Mouse (Mus musculus): ENCODE data around the gene Fat3. TPM values are rescaled to one million over a fixed set of nuclear protein-coding genes. Genes with fewer than 3 reads are reported as not detected.

The Fat3 gene
- polyA plus RNA-seq, 1 experiment: 0.51 TPM

GRCm38 (mm10) chr9:16062472-16062871 lies 438.6 kb downstream of the Fat3 start:
- no peak overlapping the region for H3K27ac ChIP-seq (ENCODE audit: control insufficient read depth, insufficient read depth, low read length)
- TF ChIP-seq CTCF (IDR thresholded peaks at IDR 0.05; ENCODE audit: borderline replicate concordance, control insufficient read depth, extremely low read depth, insufficient read depth, low read length, poor library complexity) (no peak), POLR2A (IDR thresholded peaks at IDR 0.05; ENCODE audit: control insufficient read depth, extremely low read depth, insufficient read depth, low read length, poor library complexity) (no peak)
- H3K27me3 ChIP-seq (ENCODE audit: control insufficient read depth, insufficient read depth, low read length): no peaks in the 10 kb centered on the region
- no peaks in the 10 kb centered on the region for H3K4me1 ChIP-seq (replicated peaks; ENCODE audit: control insufficient read depth, insufficient read depth, low read length)
- DNase-seq: no peak
- H3K36me3 ChIP-seq (ENCODE audit: control insufficient read depth, insufficient read depth, low read length): no peaks in the 10 kb centered on the region
- no peak overlapping the region for H3K4me3 ChIP-seq (ENCODE audit: control insufficient read depth, insufficient read depth, low read length)

- no peak for TF ChIP-seq CTCF (IDR thresholded peaks at IDR 0.05; ENCODE audit: borderline replicate concordance, control insufficient read depth, extremely low read depth, insufficient read depth, low read length, poor library complexity)
- no peak for TF ChIP-seq POLR2A (IDR thresholded peaks at IDR 0.05; ENCODE audit: control insufficient read depth, extremely low read depth, insufficient read depth, low read length, poor library complexity)
- Histone ChIP-seq H3K36me3 (ENCODE audit: control insufficient read depth, insufficient read depth, low read length) (no peaks in the 10 kb centered on the region), H3K27ac (ENCODE audit: control insufficient read depth, insufficient read depth, low read length) (no peak overlapping the region), H3K27me3 (ENCODE audit: control insufficient read depth, insufficient read depth, low read length) (no peaks in the 10 kb centered on the region), H3K4me1 (replicated peaks; ENCODE audit: control insufficient read depth, insufficient read depth, low read length) (no peaks in the 10 kb centered on the region), H3K4me3 (ENCODE audit: control insufficient read depth, insufficient read depth, low read length) (no peak overlapping the region)
- DNase-seq: no peak
- WGBS: 94% methylated on average over 2 of the region's 2 CpGs
Measured at GRCm38 (mm10) chr9:16046686-16047085, 454.4 kb downstream of the Fat3 start.

GRCm38 (mm10) chr9:16037375-16037774 lies 463.7 kb downstream of the Fat3 start:
- H3K27me3 ChIP-seq (ENCODE audit: control insufficient read depth, insufficient read depth, low read length): no peaks in the 10 kb centered on the region
- H3K27ac ChIP-seq (ENCODE audit: control insufficient read depth, insufficient read depth, low read length): no peak overlapping the region
- no peak for TF ChIP-seq CTCF (IDR thresholded peaks at IDR 0.05; ENCODE audit: borderline replicate concordance, control insufficient read depth, extremely low read depth, insufficient read depth, low read length, poor library complexity)
- TF ChIP-seq POLR2A (IDR thresholded peaks at IDR 0.05; ENCODE audit: control insufficient read depth, extremely low read depth, insufficient read depth, low read length, poor library complexity): no peak
- no peak overlapping the region for H3K4me3 ChIP-seq (ENCODE audit: control insufficient read depth, insufficient read depth, low read length)
- no peaks in the 10 kb centered on the region for H3K36me3 ChIP-seq (ENCODE audit: control insufficient read depth, insufficient read depth, low read length)
- H3K4me1 ChIP-seq (replicated peaks; ENCODE audit: control insufficient read depth, insufficient read depth, low read length): no peaks in the 10 kb centered on the region
- no peak for DNase-seq
- WGBS: 69% methylated on average over 3 of the region's 3 CpGs

- DNase-seq: no peak
- H3K27me3 ChIP-seq (ENCODE audit: control insufficient read depth, insufficient read depth, low read length): no peaks in the 10 kb centered on the region
- H3K4me1 ChIP-seq (replicated peaks; ENCODE audit: control insufficient read depth, insufficient read depth, low read length): no peaks in the 10 kb centered on the region
- no peaks in the 10 kb centered on the region for H3K36me3 ChIP-seq (ENCODE audit: control insufficient read depth, insufficient read depth, low read length)
- H3K4me3 ChIP-seq (ENCODE audit: control insufficient read depth, insufficient read depth, low read length): no peak overlapping the region
- H3K27ac ChIP-seq (ENCODE audit: control insufficient read depth, insufficient read depth, low read length): no peak overlapping the region
- TF ChIP-seq POLR2A (IDR thresholded peaks at IDR 0.05; ENCODE audit: control insufficient read depth, extremely low read depth, insufficient read depth, low read length, poor library complexity) (no peak), CTCF (IDR thresholded peaks at IDR 0.05; ENCODE audit: borderline replicate concordance, control insufficient read depth, extremely low read depth, insufficient read depth, low read length, poor library complexity) (no peak)
Measured at GRCm38 (mm10) chr9:16036346-16036745, 464.7 kb downstream of the Fat3 start.

GRCm38 (mm10) chr9:16029715-16030285 lies 471.3 kb downstream of the Fat3 start:
- no peak for DNase-seq
- H3K27ac ChIP-seq (ENCODE audit: control insufficient read depth, insufficient read depth, low read length): no peak overlapping the region
- no peaks in the 10 kb centered on the region for H3K27me3 ChIP-seq (ENCODE audit: control insufficient read depth, insufficient read depth, low read length)
- H3K4me3 ChIP-seq (ENCODE audit: control insufficient read depth, insufficient read depth, low read length): no peak overlapping the region
- WGBS: 93% methylated on average over 11 of the region's 11 CpGs
- no peak for TF ChIP-seq POLR2A (IDR thresholded peaks at IDR 0.05; ENCODE audit: control insufficient read depth, extremely low read depth, insufficient read depth, low read length, poor library complexity)
- H3K36me3 ChIP-seq (ENCODE audit: control insufficient read depth, insufficient read depth, low read length): no peaks in the 10 kb centered on the region
- H3K4me1 ChIP-seq (replicated peaks; ENCODE audit: control insufficient read depth, insufficient read depth, low read length): no peaks in the 10 kb centered on the region

- H3K36me3 ChIP-seq (ENCODE audit: control insufficient read depth, insufficient read depth, low read length): no peaks in the 10 kb centered on the region
- no peak for TF ChIP-seq CTCF (IDR thresholded peaks at IDR 0.05; ENCODE audit: borderline replicate concordance, control insufficient read depth, extremely low read depth, insufficient read depth, low read length, poor library complexity)
- TF ChIP-seq POLR2A (IDR thresholded peaks at IDR 0.05; ENCODE audit: control insufficient read depth, extremely low read depth, insufficient read depth, low read length, poor library complexity): no peak
- no peak overlapping the region for H3K4me3 ChIP-seq (ENCODE audit: control insufficient read depth, insufficient read depth, low read length)
- no peaks in the 10 kb centered on the region for H3K27me3 ChIP-seq (ENCODE audit: control insufficient read depth, insufficient read depth, low read length)
- H3K27ac ChIP-seq (ENCODE audit: control insufficient read depth, insufficient read depth, low read length): no peak overlapping the region
- no peak for DNase-seq
- H3K4me1 ChIP-seq (replicated peaks; ENCODE audit: control insufficient read depth, insufficient read depth, low read length): no peaks in the 10 kb centered on the region
- WGBS: 85% methylated on average over 4 of the region's 4 CpGs
Measured at GRCm38 (mm10) chr9:16029066-16029465, 472.0 kb downstream of the Fat3 start.

- 66% methylated on average over 4 of the region's 4 CpGs for WGBS
- no peaks in the 10 kb centered on the region for H3K4me1 ChIP-seq (replicated peaks; ENCODE audit: control insufficient read depth, insufficient read depth, low read length)
- H3K27me3 ChIP-seq (ENCODE audit: control insufficient read depth, insufficient read depth, low read length): no peaks in the 10 kb centered on the region
- H3K27ac ChIP-seq (ENCODE audit: control insufficient read depth, insufficient read depth, low read length): no peak overlapping the region
- H3K4me3 ChIP-seq (ENCODE audit: control insufficient read depth, insufficient read depth, low read length): no peak overlapping the region
- no peak for TF ChIP-seq CTCF (IDR thresholded peaks at IDR 0.05; ENCODE audit: borderline replicate concordance, control insufficient read depth, extremely low read depth, insufficient read depth, low read length, poor library complexity)
- TF ChIP-seq POLR2A (IDR thresholded peaks at IDR 0.05; ENCODE audit: control insufficient read depth, extremely low read depth, insufficient read depth, low read length, poor library complexity): no peak
- H3K36me3 ChIP-seq (ENCODE audit: control insufficient read depth, insufficient read depth, low read length): no peaks in the 10 kb centered on the region
- DNase-seq: no peak
Measured at GRCm38 (mm10) chr9:16028394-16028911, 472.6 kb downstream of the Fat3 start.

Measured in thymus, adult 2 months (tissue).